Comparison of ENCODE assay signal across 8 mouse cellular contexts in genomic region chr7:43313013-43313428, GRCm38 (mm10). TPM values are rescaled to one million over a fixed set of nuclear protein-coding genes. Genes with fewer than 3 reads are reported as not detected.
DNase-seq lines count a peak whose midpoint lies in the region; ATAC-seq lines count a peak whose summit lies in the region.

Gene Zfp715, minus strand, starts transcription at chr7:43313294.

- peak; percentile 96 for DNase-seq in NIH3T3 (ENCODE audit: low read depth)
- peak; percentile 92 to 95 for DNase-seq in cerebellum, postnatal 10 days
- peak; percentile 88 to 95 for DNase-seq in frontal cortex, postnatal 10 days (ENCODE audit: low spot score in 2 of 2)
- peak; percentile 91 to 97 for DNase-seq in layer of hippocampus, postnatal 14 days (ENCODE audit: low spot score in 2 of 2)
- DNase-seq in lung, postnatal 14 days = peak; percentile 92
- peak; percentile 87 for DNase-seq in retina, adult 2 months (ENCODE audit: low read depth, low spot score)
- peak; percentile 73 to 78 for DNase-seq in thymus, postnatal 36 days

- no peaks in the 10 kb centered on the region for H3K9me3 ChIP-seq in hindbrain, embryonic 12.5 days (replicated peaks)

- no peaks in the 10 kb centered on the region for H3K27me3 ChIP-seq in hindbrain, embryonic 12.5 days

- H3K4me1 ChIP-seq in hindbrain, embryonic 12.5 days = peaks cover 11% of the 10 kb centered on the region

- peak within 1 kb of the TSS; percentile 77 for H3K4me2 ChIP-seq in hindbrain, embryonic 12.5 days (replicated peaks)

- peaks cover 20% of the 10 kb centered on the region for H3K36me3 ChIP-seq in hindbrain, embryonic 12.5 days

- peak within 1 kb of the TSS; percentile 76 for H3K9ac ChIP-seq in hindbrain, embryonic 12.5 days

- peak within 1 kb of the TSS; percentile 74 for H3K4me3 ChIP-seq in hindbrain, embryonic 12.5 days

- peak; percentile 95 for ATAC-seq in hindbrain, embryonic 12.5 days (ENCODE audit: low FRiP score)

- peak within 1 kb of the TSS; percentile 84 for H3K27ac ChIP-seq in hindbrain, embryonic 12.5 days

- 0% methylated on average over 33 of the region's 33 CpGs for WGBS in hindbrain, embryonic 12.5 days

RNA-seq across cellular contexts. Expression of gene Zfp715, which starts in this region (rescaled TPM):
- polyA plus RNA-seq in hindbrain, embryonic 12.5 days (2016; fragmentation: Nextera tagmentation; extraction: Ambion mirVana) = 15.8 and 18.1 TPM in 2 replicates
- 10 to 100 TPM; 20.0 to 22.0 TPM for total RNA-seq in layer of hippocampus, postnatal 14 days (2021)

Comparison
In these comparisons a context has a peak if more than half of its experiments do, and no peak if none do; other contexts are left out.
1. Peak in every context shown above with its lines: DNase-seq, ATAC-seq, H3K4me3 ChIP-seq and H3K27ac ChIP-seq.